Mouse (Mus musculus): ENCODE measurements around the gene Egfl7. TPM values are rescaled to one million over a fixed set of nuclear protein-coding genes. Genes with fewer than 3 reads are reported as not detected.

Gene Egfl7
- 1.1 TPM for polyA plus RNA-seq (2017; shearing (Covaris generic))

DNA sequence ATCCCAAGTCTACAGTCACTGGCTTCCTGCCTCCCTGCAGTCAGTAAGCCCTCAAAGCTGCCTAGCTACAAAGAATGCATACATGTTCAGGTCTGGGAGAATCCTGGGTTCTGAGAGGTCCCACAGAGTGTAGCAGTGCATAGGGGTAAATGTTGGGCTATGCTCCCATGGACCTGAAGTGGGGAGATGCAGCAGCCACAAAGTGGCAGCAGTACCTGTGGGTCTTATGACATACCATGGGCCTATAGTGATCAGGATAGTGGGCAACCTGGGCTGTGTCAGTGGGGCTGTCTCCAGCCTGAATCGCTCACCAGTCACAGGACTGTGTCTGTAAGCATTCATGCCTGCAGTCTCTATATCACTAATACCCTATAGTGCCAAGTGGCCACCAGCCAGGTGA lies at the start of gene Egfl7:
Gene Egfl7 (plus strand): TSS at position 301 of the 400 bp plus-strand sequence.

DNA sequence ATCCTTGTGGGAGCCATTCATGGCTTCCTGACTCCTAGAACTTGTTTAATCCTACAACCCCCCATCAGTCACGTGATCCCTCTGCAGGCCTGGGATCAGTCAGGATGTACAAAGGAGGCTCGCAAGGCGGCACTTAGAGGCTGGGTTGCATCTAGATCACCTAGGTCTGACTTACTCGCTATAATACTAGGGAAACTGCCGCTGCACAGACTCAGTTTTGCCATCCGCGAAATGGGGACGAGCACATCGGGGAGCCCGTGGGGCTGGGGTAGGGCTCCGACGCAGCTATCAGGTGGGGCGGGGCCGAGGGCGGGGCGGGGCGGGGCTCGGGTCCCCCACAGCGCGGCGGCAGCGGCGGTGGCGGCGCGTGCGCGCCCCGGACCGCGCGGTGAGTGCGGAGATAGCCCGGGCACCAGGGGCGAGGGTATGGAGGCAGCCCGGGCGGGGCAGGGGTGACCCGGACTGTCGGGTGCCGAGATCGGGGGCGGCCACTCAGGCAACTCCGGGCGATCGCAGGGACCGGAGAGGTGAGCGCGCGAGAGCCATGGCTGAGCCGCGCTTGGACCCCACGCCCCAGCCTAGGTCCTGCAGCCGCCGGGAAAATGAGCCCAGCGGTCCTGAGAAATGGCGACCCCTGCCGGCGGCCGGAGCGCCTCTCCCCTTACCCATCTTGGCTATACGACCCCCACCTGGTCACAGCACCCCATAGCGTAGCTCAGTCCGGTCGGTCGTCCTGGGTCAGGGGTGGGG lies 6.7 kb downstream of the Egfl7 start, which contains the start of gene Gm20532:
Gene Gm20532 (plus strand): TSS at position 346 of the 750 bp plus-strand sequence.

GRCm38 (mm10) chr2:26603720-26604671 lies 24.2 kb downstream of the Egfl7 start, which contains the start of gene Agpat2:
Agpat2 (minus strand) TSS chr2:26604417.

DNA sequence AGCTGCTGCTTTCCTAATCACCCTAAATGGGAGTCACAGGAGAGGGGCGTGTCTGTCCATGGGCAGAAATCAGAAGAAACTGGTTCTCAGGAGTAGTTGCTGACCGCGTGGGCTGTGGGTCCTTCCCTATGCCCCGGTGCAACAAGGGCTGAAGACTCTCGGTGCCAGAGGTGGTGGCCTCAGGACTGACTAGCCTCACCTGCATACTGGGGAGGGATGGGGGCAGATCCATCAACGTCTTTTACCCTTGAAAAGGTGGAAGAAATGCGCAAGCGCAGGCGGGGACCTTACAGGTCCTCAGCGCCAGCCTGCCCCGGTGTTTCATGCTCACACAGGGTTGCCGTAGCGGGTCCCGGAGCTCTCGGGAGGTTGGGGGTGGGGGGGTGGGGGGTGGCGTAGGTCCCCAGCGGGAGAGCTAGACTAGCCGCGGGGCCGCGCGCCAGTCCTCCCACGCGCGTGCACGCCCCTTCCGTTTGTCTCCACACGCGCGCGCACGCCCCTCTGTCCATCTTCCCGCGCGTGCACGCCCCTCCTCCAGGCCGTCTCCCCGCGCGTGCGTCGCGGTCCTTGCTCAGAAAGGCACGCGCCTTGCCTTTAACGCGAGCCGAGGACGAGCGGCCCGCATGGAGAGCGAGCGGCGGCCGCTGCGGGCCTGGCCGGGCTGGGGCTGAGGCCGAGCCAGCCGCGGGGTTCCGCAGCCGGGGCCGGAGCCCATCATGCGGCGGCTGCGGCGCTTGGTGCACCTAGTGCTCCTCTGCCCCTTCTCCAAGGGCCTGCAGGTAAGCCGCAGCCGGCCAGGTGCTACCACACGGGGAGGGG lies 48.3 kb downstream of the Egfl7 start, which contains the start of gene Fam69b:
Gene Fam69b (plus strand): TSS at position 537 of the 819 bp plus-strand sequence.

Other genes starting within 250 kb of the Egfl7 start
- 14.2 TPM for gene Dnlz, start 227.9 kb upstream of the Egfl7 start, polyA plus RNA-seq (2017; shearing (Covaris generic))
- gene Card9, start 219.1 kb upstream of the Egfl7 start, polyA plus RNA-seq (2017; shearing (Covaris generic)) = 2.8 TPM
- gene Snapc4, start 199.4 kb upstream of the Egfl7 start, polyA plus RNA-seq (2017; shearing (Covaris generic)) = 55.6 TPM
- 44.2 TPM for gene Entr1, start 190.7 kb upstream of the Egfl7 start, polyA plus RNA-seq (2017; shearing (Covaris generic))
- 103 TPM for gene Pmpca, start 190.7 kb upstream of the Egfl7 start, polyA plus RNA-seq (2017; shearing (Covaris generic))
- gene Inpp5e, start 170.8 kb upstream of the Egfl7 start, polyA plus RNA-seq (2017; shearing (Covaris generic)) = 22.4 TPM
- 67.6 TPM for gene Sec16a, start 134.8 kb upstream of the Egfl7 start, polyA plus RNA-seq (2017; shearing (Covaris generic))
- 22.0 TPM for gene Notch1, start 63.4 kb upstream of the Egfl7 start, polyA plus RNA-seq (2017; shearing (Covaris generic))
- not detected for gene Gm20532, start 6.6 kb downstream of the Egfl7 start, polyA plus RNA-seq (2017; shearing (Covaris generic))
- gene Agpat2, start 24.4 kb downstream of the Egfl7 start, polyA plus RNA-seq (2017; shearing (Covaris generic)) = 7.1 TPM
- 1.3 TPM for gene Fam69b, start 48.4 kb downstream of the Egfl7 start, polyA plus RNA-seq (2017; shearing (Covaris generic))
- gene Lcn4, start 91.3 kb downstream of the Egfl7 start, polyA plus RNA-seq (2017; shearing (Covaris generic)) = 0.61 TPM

All from activated CD4-positive, CD25-positive, alpha-beta regulatory T cell, adult 9 weeks (primary cell).